Mouse (Mus musculus) lung, postnatal 0 days (tissue): Measurements from ENCODE around the gene Synj1.

Experiments
- CTCF ChIP-seq: IDR thresholded peaks from 2 replicates; pipeline ENCODE4 v1.5.1; 2016; ENCODE audit warnings: antibody characterized with exemption, mild to moderate bottlenecking
- EP300 ChIP-seq: IDR thresholded peaks from 2 replicates; pipeline ENCODE4 v1.6.1; 2016; ENCODE audit warnings: antibody characterized with exemption, mild to moderate bottlenecking, control low read depth

DNA sequence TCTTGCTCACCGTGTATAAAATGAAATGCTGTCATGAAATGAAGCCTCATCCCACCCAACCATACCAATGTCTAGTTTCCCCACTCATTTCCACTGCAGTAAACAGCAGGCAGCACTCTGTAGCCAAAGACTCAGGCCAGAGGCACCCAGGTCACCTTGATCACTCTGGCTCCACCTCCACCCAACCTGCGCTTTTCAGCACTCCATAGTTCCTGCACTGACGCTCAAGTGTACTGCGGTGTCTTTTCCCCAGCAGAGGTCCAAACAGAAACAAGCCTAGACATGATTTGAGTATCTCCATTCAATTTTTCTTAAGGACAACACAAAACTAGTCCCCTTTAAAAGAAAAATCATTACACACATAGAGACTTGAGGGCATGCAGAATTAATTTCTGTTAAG, 8.4 kb upstream of the Synj1 start:
- TF ChIP-seq CTCF (no peak), EP300 (no peak)
